Mouse (Mus musculus) fat pad, adult 2 months (tissue): ENCODE measurements around the gene Gm20479.

Experiments
- DNase-seq: peaks from one replicate; pipeline ENCODE4 v3.0.0-alpha.2; 2011; ENCODE audit warnings: low read depth, low spot score; ENCODE audit errors: extremely low read depth

Gm20479 gene

GRCm38 (mm10) chr7:27356861-27357594, at the start of gene Gm20479:
Gm20479 (minus strand) TSS chr7:27357419.
- DNase-seq, result no peak

DNA sequence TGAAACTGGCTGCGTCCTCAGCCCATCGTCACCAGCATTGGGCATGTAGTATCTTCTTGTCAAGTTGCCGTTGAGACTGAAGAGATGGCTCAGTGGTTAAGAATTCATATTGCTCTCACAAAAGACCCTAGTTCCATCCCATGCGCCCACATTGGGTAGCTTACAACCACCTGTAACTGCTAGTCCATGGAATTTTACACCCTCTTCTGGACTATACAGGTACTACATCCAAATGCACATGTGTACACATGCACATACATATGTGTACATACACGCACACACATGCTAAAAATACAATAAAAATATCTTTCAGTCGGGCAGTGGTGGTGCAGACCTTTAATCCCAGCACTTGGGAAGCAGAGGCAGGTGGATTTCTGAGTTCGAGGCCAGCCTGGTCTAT, 49.3 kb upstream of the Gm20479 start:
- DNase-seq, result no peak

DNA sequence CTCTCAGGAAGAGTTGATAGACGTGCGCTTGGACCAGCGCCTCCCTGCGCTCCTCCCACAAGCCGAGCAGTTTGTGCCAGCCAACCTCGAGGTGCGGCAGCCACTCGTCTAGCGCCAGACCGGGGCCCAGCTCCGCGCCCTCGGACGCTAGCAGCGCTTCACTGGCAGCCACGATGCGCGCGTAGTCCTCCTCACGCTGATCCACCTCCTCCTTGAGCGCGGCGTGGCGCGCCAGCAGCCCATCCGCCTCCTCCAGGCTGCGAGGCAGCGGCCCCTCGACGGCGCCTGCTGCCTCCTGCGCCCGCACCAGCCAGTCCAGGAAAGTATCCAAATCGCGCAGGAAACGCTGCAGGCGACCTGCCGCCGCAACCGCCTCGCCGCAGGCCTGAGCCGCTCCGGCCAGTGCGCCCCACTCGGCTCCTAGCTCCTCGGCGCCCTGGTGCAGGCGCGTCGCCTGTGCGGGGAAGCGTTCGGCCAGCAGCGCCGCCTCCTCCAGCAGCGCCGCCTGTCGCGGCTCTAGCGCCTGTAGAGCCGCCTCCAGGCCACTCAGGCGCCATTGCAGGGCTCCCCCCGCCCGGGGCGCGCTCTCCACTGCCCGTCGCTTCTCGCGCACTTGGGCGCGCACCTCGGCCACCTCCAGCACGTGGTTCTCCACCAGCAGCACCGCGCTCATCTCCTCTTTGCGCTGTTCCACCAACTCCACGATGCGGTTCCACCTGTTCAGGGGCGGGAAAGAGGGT, 47.2 kb upstream of the Gm20479 start:
- no peak for DNase-seq

- no peak for DNase-seq
Measured at GRCm38 (mm10) chr7:27402675-27403074, 45.5 kb upstream of the Gm20479 start.

GRCm38 (mm10) chr7:27400545-27400944, 43.3 kb upstream of the Gm20479 start:
- DNase-seq, result no peak

- no peak for DNase-seq
Measured at GRCm38 (mm10) chr7:27397048-27397949, 40.1 kb upstream of the Gm20479 start.

- no peak for DNase-seq
Measured at GRCm38 (mm10) chr7:27396184-27397047, 39.2 kb upstream of the Gm20479 start.

- no peak for DNase-seq
Measured at GRCm38 (mm10) chr7:27395521-27396183, 38.4 kb upstream of the Gm20479 start.

DNA sequence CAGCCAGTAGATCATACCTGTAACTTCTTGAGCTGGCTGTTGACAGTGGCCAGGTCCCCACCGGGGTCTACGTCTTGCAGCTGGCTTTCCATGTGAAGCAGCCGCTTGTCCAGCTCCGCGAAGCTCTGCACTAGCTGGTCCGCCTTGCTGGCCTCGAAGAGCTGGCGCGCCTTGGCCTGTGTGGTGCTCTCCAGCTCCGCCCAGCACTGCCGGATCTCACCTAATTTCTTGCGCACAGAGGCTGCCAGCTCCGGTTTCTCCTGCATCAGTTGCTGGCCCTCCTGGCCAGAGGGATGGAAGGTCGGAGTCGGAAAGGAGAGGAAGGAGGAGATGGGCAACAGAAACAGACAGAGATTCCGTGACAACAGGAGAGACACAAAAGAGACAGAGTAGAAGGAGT, 34.2 kb upstream of the Gm20479 start:
- no peak for DNase-seq

DNA sequence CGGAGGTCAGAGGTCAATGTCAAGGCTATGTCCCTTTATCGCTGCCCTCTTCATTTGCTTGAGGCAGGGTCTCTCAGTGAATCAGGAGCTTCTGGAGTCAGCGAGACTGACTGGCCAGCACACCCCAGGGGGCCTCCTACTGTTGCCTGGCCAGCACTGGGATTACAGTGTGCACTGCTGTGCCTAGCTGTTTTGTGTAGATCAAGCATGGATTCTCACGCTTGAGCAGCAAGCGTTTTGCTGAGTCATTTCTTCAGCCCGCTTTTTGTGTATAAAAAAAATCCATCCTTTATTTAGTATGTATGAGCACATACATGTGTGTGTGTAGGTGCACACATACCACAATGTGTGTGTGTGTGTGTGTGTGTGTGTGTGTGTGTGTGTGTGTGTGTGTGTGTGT, 32.0 kb upstream of the Gm20479 start:
- DNase-seq, result no peak

DNA sequence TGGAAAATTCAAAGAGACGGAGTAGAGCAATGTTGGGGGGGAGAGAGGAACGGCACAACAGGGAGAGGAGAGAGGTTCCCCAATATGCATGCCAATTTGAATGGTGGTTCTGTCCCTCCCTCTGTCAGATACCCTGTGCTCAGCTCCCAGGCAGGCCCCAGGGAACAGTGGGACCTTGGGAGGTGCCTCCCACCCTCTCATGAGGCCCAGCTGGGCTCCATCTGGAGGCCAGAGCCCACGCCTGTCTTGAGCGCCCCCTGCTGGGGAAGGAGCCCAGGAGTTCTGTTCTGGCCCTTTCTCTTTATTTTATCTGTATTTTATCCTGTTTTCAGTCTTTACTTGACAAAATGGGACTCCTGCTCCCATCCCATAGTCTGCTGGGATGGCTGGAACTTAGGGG, 27.5 kb upstream of the Gm20479 start:
- DNase-seq, result no peak

GRCm38 (mm10) chr7:27384134-27384533, 26.9 kb upstream of the Gm20479 start:
- no peak for DNase-seq

DNA sequence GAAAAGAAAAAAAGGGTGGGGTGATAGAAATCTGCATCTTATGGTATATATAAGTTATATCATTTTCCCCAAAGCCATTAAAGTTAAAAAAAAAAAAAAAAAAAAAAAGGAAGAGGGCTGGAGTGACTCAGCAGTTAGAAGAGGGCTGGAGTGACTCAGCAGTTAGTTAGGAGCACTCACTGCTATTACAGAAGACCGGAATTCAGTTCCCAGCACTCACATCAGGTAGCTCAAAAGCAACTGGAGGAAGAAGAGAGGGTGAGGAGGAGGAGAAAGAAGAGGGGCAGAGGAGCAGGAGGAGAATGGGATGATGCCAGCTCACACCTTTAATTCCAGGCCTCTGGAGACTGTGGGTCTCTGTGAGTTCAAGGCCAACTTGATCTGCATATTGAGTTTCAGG, 26.0 kb upstream of the Gm20479 start:
- no peak for DNase-seq

DNA sequence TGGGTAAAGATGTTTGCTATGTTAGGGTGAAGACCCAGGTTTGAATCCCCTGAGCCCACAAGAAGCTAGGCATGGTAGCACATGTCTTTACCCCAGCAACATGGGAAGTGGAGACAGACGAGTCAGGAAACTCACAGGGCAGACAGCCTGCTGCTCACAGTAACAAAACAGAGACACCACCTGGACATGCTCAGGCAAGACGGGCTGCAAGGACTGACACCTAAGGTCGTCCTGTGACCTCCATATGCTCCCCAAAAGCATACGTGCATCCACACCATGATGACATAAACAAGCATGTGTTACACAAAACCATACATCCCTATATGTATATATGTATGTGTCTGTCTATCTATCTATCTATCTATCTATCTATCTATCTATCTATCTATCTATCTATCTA, 24.3 kb upstream of the Gm20479 start:
- DNase-seq, result no peak

DNA sequence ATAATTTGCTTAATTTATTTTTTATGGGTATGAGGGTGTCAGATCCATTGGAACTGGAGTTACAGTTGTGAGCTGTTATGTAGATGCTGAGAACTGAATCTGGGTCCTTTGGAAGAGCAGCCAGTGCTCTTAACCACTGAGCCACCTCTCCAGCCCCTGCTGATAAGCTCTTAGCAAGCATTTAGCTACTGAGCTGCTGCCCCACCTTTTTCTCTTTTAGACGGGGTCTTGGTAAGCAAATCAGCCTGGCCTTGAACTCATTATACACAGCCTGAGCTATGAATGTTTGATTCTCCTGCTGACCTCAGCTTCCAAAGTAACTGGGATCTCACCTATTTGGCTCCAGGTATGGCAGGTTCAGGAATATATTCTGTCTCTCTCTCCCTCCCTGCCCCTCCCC, 23.8 kb upstream of the Gm20479 start:
- DNase-seq, result no peak

DNA sequence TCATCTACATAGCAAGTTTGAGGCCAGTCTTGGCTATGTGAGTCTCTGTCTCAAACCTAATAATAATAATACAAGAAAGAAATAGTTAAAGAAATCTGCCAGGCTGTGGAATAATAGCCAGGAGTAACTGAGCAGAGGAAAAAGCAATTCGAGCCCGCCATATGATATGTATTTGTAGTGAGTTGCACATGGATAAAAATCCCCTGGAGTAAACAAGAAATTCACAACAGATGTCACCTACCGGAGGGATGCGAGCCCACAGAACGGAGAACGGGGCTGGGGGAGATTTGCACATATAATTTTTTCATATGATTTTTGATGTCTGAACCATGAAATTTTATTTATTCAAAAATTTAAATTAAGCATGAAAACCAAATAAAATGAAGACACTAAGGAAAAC, 22.6 kb upstream of the Gm20479 start:
- DNase-seq, result no peak

GRCm38 (mm10) chr7:27378431-27378830, 21.2 kb upstream of the Gm20479 start:
- peak; percentile 34 for DNase-seq

DNA sequence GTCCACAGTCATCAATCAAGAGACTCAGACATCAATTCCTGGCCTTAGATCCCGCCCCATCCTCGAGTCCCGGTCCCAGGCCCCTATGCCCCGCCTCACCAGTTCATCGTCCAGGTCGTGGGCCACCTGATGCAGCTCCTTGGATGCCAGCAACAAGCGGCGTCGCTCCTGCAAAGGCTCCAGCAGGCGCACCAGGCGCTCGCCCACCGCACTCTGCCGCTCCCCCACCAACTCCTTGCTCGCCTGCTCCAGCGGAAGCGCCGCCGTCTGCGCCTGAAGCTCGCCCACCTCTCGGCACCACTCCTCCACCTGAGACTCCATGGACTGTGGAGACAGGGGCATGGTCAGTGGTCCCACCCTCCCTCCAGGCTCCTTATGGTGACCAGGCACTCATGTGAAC, 18.1 kb upstream of the Gm20479 start:
- DNase-seq, result no peak

- no peak for DNase-seq
Measured at GRCm38 (mm10) chr7:27371715-27372462, 14.7 kb upstream of the Gm20479 start.
